Mouse (Mus musculus): Measurements from ENCODE around the gene Plin2.

- TF ChIP-seq CTCF (IDR thresholded peaks at IDR 0.05; ENCODE audit: borderline replicate concordance, insufficient read depth, low read length) (no peak), POLR2A (IDR thresholded peaks at IDR 0.05; ENCODE audit: low read depth, low read length) (no peak)
Measured at GRCm38 (mm10) chr4:86684806-86685205, 14.9 kb upstream of the Plin2 start.

Measured in embryonic fibroblast, embryonic 13.5 days (primary cell).